Mouse (Mus musculus): Measurements from ENCODE around the gene Oog1.
"Not testable (repeated sequence)": the region's sequence is repeated elsewhere in the genome, so short reads cannot be mapped to it uniquely, and the experiment has no call there.

The Oog1 gene

DNA sequence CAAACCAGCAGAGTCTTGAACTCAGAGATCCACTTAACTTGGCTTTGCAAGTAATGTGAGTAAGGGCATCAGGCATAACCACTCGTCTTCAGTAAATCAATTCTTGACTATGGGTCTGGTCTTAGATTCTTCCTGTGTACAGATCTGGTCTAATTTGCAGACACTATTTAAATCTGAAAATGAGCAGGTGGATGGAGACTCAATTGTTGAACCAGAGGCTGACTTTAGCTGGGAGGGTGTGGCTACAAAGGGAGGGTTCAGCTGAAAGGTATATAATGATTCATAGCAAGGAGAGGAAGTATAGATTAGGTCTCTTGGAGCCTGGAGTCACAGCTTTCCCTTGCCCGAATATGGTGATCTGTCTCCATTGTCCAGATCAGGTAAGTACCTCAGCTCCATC lies at the start of gene Oog1:
TSS of gene Oog1 (plus strand) at position 301 of the 400 bp plus-strand sequence.
- not testable (repeated sequence) for DNase-seq (ENCODE audit: low spot score in 2 of 2)

DNA sequence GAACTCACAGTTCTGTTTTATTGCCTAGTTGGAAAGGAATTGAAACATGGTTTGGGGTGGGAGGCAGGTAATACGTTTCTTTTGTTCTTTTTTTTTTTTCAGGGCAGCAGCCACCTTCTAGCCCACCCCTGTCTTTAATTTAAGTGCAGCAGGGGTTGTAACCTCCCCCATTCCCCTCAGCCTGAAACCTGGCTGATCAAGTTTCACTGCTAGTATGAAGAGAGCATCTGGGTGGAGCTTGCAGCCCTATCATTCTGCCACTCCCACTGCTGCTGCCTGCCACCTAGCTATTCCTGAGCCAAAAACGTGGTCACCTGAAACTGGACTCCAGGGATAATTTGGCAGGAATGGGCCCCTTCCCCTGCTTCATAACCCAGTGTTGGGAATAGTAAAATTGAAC lies 1.1 kb upstream of the Oog1 start:
- DNase-seq (ENCODE audit: low spot score in 2 of 2), result not testable (repeated sequence)

DNA sequence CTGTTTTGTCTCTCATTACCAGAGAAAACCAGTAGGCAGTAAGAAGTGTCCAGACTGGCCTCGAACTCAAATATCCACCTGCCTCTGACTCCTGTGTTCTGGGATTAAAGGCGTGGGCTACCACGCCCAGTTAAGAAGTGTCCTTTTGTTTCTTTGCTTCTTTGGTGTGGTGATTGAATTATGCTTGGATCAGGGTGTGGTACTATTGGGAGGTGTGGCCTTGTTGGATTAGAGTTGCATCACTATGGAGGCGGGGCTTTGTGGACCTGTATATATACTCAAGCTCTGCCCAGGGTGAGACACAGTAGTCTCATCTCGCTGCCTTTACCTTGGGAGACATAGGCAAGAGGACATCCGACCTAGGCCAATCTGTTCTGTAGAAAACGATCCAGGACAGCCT lies 16.1 kb downstream of the Oog1 start, which contains the start of gene Gm4027:
TSS of gene Gm4027 (plus strand) at position 301 of the 400 bp plus-strand sequence.
- not testable (repeated sequence) for DNase-seq (ENCODE audit: low spot score in 2 of 2)

DNA sequence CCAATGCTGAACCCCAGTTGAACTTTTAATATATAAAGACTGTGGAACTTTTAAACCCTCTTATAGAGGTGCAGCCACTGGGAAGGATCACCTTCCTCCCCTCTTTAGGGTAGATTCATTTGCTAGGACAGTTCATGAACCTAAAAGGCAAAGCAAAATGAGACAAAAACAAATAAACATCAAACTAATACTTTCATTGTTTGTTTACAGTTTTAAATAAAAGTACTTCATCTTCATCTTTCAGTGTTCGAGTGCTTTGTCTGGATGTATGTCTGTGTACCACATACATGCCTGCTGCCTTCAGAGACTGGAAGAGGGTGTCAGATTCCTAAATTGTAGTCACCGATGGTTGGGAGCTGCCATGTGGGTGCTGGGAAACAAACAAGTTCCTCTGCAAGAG lies 42.0 kb downstream of the Oog1 start, which contains the start of gene Gm16381:
TSS of gene Gm16381 (minus strand) at position 101 of the 400 bp plus-strand sequence.
- DNase-seq (ENCODE audit: low spot score in 2 of 2), result not testable (repeated sequence)

DNA sequence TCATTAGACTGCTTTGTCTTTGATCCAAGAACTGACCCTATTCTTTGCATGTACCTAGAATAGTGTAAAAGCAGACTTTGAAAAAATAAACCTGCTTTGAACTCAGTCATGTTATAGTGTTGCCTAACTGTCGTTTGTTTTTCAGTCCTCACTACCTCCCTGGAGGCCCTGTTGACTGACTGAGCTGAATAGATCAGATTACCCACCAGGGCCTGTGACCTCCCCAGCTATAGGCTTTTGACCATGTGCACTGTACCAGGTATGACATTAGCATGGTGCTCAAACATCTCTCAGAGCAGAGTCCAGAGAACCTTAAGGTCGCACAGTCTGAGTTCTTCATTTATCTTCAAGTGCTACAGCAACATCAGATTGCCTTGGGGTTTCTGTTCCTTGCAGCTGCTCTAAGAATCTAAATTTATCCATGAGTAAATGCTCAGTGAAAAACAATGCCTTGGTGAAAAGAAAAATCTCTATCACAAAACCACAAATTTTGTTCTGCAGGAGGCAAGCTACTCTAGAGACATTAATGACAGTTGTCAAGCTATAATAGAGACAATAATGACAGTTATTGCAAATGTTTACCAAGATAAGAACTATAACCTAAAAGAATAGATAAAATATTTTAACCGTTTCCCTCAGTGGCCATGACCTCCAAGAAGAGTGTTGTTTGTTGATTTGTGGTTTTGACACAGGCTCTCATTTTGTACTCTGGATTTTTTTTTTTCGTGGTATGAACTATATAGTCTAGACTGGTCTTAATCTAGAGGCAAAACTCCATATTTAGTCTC lies 50.6 kb downstream of the Oog1 start:
- not testable (repeated sequence) for DNase-seq (ENCODE audit: low spot score in 2 of 2)
